Mouse (Mus musculus): ENCODE results near the gene Ndufaf2.

The Ndufaf2 gene

DNA sequence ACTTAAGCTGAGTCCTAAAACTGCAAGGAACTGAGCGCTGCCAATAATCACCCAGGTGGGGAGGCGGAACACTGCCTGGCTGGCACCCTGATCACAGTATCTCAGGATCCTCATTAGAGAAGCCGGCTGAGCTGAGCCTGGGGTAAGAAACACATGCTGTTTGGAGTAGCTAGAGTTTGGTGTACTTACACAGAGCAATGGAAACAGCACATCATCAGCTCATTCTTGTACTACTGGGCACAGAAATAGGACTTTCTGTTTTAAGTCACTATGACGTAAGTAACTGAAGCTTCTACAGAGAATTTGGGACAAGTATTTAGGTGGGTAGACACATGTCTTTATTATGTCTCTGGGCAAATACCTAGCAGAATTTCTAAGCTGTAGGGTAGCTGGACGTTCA, 72.4 kb downstream of the Ndufaf2 start:
- no peak for DNase-seq (ENCODE audit: low read depth, low spot score)

DNA sequence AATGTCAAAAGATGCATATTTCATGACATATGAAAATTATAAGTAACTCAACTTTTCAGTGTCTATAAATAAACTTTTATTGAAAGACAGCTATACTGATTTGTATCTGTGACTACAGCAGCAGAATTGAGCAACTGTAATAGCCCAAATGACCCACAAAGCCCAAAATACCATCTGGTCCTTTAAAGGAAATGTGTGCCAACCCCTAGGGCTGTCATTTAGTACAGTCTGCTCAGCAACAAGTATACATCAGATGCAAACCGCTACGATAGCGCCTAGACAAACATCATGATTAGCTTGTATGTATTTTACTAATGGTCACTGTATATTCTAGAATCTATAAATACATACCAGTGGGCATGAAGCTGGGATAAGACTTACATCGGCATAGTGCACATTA, 74.3 kb downstream of the Ndufaf2 start:
- DNase-seq (ENCODE audit: low read depth, low spot score), result no peak

DNA sequence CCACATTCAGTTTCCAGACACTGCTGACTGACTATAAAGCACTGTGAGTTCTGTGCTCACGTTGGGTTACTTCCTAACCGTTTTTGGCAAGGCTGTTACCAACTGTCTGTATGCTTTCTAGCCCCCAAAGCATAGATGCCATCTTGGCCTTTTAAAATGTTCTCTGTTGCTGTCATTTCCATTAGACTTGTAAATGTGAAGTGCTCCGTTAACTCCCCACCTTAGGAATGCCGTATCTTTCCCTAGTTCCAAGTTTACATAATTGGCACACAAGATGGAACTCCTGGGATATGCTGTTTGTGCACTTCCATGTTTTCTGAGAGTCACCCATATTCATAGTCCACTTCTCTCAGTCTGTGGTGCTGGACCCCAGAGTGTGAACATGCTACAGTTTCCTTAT, 80.5 kb downstream of the Ndufaf2 start:
- no peak for DNase-seq (ENCODE audit: low read depth, low spot score)

DNA sequence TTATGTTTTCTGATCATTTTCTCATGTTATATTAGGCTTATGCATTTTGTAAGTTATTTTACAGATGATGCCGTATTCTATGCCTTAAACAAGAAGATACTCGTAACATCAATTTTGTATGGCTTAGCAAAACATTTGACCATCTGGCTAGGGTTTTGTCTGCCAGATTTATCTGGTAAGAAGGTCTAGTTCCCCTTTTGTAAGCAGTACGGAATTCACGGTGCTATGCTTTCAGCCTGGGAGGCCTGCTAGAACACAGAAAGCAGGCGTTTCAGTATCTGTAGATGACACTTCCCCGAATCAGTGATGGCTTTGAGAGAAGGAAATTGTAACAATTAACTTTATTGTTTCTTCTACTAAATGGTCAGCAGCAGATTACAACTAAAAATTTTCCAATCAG, 80.9 kb downstream of the Ndufaf2 start:
- DNase-seq (ENCODE audit: low read depth, low spot score), result no peak

DNA sequence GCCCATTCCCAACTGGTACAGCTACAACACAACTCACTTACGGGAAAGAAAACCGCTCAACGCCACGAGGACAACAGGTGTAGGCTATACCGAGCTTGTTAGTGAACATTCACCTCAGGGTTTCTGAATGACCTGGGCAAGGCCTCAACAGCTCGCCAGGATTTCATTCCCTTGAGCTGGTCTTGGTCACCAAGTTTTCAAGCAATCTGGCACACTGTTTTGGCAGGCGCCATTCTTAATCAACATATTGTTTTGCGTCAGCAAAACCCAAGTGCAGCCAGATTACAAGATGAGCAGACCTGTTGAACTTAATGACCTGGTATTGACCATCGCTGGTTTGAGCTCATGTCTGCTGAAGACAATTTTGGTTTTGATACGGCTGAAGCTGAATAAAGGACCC, 88.3 kb downstream of the Ndufaf2 start:
- DNase-seq (ENCODE audit: low read depth, low spot score), result no peak

DNA sequence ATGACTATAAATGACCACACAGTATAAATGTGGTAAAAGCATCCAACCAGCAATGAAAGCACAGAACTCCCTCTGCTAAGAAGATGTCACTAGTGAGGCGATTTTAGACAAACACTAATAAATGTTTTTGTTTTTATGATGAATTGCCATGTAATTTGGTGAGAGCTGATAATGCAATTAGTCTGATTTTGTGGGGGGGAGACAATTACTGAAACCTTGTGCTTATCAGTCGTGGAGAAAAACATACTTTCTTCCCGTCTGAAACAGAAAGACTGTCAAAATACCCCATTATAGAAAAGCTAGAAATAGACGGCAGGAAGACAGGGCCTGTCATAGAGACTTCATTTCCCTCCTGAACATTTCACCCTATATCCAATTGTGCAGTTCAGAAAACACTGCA, 89.3 kb downstream of the Ndufaf2 start:
- DNase-seq (ENCODE audit: low read depth, low spot score), result no peak

DNA sequence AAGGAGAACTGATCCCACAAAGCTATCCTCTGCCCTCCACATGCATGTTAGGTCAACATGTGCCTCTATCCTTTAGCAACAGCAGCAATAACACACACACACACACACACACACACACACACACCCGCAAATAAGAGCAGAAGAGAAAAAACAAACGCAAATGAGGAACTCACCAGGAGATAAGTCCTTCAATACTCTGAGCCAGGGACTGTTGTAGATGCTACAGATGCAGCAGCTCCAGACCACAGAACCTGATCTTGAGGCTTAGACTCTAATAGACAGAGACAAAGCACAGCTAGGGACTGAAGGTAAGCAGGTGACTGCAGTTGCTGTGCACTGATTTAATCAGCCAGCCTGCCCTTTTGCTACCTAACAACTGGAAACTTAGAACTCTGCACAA, 92.4 kb downstream of the Ndufaf2 start:
- no peak for DNase-seq (ENCODE audit: low read depth, low spot score)

DNA sequence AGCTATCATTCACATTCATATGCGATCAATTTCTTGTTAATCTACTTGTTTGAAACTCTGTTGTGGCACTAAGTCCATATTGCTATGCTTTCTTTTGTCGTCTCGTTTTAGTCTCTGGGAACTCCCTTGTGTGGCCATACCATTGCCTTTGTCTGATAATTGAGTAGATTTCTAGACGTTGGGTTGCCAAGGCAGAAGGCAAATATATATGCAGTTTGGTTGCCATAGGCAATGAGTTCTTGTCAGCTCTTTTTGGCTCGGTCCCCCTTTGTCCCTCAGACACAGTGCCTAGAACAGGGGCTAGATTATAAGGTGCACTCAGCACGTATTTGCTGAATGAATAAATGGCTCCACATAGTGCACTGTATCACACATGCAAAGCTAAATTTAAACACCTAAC, 94.1 kb downstream of the Ndufaf2 start:
- DNase-seq (ENCODE audit: low read depth, low spot score), result peak; percentile 45

DNA sequence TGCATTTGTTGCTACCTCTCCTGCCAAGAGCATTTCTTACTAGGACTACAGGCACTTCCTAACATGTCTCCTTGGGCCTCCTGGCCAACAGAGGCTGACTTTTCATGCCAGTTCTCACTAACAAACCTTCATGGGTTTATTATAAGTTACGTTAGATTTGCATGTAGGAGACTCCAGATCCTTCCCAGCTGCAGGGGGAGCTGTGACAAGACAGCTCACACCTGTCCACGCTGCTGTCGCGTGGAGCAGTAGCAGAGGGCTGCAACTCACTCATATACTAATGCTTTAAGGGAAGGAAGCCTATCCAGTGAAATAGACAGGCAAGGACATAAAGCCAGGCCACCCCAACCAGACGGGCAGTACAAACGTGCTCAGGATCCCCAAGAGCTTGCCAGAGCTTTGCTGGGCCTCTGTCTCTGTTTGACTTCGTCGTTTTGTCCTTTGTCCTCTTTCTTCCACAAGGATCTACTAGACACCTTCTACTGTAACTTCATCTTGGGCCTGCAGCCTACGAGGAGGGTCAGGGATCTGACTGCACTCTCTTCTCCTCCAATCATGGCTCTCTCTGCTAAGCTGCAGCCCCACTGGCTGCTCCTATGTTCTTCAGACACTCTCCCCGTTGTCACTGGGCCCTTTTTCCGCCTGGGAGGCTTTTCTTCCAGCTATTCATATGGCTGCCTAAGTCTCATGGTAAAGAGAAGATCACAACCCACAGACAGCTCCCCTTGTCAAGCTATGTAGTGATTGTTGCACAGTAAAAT, 94.9 kb downstream of the Ndufaf2 start:
- no peak for DNase-seq (ENCODE audit: low read depth, low spot score)

GRCm38 (mm10) chr13:108062900-108063299, 95.5 kb downstream of the Ndufaf2 start:
- DNase-seq (ENCODE audit: low read depth, low spot score), result no peak

DNA sequence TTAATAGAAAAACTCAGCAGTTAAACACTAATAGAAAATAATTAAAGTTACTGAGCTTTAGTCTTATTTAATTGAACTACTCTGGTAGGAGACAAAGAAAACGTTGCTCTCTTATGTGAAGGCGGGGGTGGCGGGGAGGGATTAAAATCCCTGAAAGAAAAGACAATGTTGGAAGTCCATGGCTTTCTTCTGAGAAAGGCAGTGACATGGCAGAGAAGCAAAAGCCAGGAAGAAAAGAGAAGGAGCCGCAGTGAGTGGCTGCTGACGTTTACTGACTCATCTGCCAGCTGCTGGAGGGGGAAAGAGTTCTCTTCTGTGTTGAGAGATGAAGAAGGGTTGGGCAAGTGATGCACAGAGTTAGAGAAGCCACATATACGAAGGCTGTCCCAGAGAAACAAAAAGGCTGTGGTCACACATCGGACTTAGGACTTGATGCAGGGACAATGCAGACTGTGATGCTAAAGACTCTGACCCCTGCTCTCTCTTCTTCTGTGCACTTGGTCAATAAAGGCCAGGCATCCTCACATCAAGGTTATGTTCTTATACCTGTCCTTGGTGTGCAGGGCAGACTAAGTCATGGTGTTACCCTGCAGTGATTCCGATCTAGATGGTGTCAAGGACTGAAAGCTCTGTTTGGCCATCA, 97.4 kb downstream of the Ndufaf2 start:
- no peak for DNase-seq (ENCODE audit: low read depth, low spot score)

DNA sequence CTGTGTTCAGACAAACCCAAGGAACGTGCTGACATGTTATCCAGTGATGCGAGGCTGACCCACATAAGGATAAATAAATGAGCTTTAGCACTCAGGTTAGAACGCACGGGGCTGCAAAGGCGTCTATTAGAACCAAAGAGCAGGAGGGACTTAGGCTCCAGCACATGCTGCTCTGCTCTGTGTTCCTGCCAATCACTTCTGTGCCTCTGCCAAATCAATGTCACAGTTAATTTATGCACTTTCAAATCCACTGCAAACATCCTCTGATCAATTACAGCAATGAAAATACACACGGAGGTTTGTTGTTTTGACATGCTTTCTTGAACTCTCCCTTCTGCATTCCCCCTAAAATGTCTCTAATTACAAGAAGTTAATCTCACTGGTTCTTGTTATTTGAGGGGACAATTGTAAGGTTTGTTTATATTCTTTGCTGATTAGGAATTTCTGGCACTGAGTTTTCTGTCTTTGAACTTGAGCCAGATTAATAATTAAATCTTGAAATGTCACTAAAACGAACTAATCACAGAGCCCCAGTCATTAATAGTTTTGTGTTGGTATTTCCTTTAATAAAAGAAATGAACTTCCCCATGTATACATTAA, 98.0 kb downstream of the Ndufaf2 start:
- no peak for DNase-seq (ENCODE audit: low read depth, low spot score)

GRCm38 (mm10) chr13:108056896-108057295, 101.5 kb downstream of the Ndufaf2 start:
- no peak for DNase-seq (ENCODE audit: low read depth, low spot score)

DNA sequence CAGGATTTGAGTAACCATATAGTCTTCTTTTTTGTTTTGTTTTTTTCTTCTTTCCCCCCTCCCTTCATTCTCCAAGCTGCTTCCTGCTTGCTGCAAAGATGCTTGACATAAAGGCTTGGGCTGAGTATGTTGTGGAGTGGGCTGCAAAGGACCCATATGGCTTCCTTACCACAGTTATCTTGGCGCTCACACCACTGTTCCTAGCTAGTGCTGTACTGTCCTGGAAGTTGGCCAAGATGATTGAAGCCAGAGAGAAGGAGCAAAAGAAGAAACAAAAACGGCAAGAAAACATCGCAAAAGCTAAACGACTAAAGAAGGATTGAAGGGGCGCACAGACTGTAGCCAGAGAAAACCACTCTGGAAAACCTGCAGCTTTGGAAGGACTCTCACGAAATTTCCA, 111.1 kb downstream of the Ndufaf2 start:
- no peak for DNase-seq (ENCODE audit: low read depth, low spot score)

DNA sequence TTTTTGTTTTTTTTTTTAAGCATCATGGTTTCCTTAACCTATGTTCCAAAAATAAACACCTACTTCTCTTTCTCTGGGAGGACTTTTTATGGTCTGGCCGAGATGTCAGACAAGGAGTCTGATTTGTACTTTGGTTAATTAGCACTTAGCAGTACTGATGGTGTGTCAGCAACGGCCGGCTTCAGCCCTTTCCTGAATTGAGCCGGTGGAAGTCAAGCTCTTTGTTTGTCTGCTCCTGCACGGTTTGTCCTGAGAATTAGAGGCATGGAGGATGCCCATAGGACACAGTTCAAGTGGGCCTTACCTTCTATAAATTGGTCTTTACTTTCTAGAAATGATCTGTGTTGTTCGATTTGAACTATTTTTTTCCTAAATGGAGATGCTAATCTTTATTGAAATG, 111.5 kb downstream of the Ndufaf2 start:
- DNase-seq (ENCODE audit: low read depth, low spot score), result no peak

DNA sequence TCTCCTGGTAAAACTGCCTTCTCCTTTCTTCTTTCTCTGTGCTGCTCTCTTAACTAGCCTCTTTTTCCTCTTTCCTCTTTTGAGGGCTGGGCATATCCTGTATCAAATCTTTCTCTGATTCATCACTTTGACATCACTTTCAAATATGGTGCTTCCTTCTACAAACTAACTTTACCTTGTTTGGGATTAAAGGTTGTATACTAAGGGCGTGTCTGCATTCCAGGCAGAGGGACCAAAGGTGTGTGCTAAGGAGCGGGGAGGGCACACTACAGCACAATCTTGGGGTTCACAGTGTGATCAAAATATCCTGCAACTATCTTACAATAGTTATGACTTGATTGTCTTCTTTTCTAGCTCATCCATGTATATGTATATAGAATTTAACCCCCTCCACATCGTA, 112.4 kb downstream of the Ndufaf2 start:
- no peak for DNase-seq (ENCODE audit: low read depth, low spot score)

DNA sequence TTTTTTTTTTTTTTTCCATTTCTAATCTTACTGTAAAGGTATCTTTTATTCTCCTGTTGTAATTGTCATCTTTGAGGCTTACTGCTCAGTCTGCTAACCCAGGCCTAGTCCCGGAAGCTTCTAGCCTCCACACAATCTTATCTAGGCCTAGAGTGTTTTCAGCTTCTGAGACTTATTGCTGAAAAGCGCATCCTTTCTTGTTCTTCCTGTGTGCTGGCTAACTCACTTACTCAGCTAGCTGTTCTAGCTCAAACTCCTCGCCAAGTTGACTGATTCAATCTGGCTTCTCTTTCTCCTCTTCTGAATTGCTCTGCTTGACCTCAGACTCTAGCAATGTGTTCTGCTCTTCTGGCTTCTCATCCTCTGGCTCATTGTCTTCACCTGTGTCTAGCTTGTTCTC, 112.8 kb downstream of the Ndufaf2 start:
- no peak for DNase-seq (ENCODE audit: low read depth, low spot score)

GRCm38 (mm10) chr13:108044222-108044941, 114.0 kb downstream of the Ndufaf2 start, which contains the start of gene Smim15:
Smim15 (plus strand) TSS chr13:108044446.
- peak; percentile 89 for DNase-seq (ENCODE audit: low read depth, low spot score)

DNA sequence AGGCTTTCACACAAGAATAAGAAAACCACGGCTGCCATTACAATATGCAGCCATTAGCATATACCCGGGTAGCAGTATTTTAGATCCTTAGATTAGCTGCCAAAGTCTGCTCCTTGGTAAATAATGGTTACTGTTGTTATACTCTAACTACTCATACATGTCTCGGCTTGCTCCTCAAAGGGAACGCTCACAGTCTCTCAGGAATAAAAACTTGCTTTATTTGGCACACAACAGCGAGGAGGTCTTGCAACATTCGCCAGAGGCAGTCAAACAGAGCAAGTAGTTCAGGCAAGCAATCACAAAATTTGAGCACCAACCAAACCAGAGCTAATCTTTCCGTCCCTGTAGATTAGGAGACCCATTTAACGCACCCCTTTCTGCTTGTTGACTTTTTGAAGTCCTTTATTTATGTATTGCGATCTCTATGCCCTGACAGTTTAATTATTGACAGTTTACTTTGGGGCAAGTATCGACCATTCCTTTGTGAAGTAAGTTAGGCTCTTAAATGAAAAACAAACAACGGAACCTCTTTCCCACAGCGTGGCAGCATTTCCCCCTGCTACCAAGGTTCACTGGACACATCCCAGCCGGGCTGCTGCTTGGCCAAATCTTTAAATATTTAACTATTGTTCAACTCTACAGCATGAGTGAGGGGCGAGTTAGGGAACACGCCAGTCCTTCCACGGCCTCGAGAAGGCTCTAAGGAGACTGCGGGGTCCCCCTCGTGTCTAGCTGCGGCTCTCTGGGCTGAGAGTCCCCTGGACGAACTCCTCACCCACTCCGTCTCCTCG, 114.8 kb downstream of the Ndufaf2 start:
- DNase-seq (ENCODE audit: low read depth, low spot score), result peak; percentile 10

- DNase-seq (ENCODE audit: low read depth, low spot score), result peak; percentile 66
Observed at GRCm38 (mm10) chr13:108041358-108041757, 117.1 kb downstream of the Ndufaf2 start.

GRCm38 (mm10) chr13:108040451-108040850, 118.0 kb downstream of the Ndufaf2 start:
- no peak for DNase-seq (ENCODE audit: low read depth, low spot score)
